Mouse (Mus musculus) ES-Bruce4 (cell line): ENCODE results near the gene Sncb. TPM values are rescaled to one million over a fixed set of nuclear protein-coding genes. Genes with fewer than 3 reads are reported as not detected.
A peak's percentile ranks its signal among the peaks of the same experiment; 100 is the strongest.

Experiments used
- H3K27ac ChIP-seq: 2 replicates; pipeline ENCODE4 v1.5.1; 2012; ENCODE audit warnings: low read length, inconsistent platforms; ENCODE audit not compliant: insufficient read depth
- H3K27me3 ChIP-seq: 2 replicates; pipeline ENCODE4 v1.6.1; 2012; ENCODE audit warnings: mild to moderate bottlenecking, low read length, inconsistent platforms; ENCODE audit not compliant: control insufficient read depth, poor library complexity, insufficient read depth, severe bottlenecking
- H3K36me3 ChIP-seq: 2 replicates; pipeline ENCODE4 v1.6.1; 2012; ENCODE audit warnings: inconsistent platforms, mild to moderate bottlenecking, low read length, moderate library complexity; ENCODE audit not compliant: control insufficient read depth, poor library complexity, insufficient read depth, severe bottlenecking
- H3K4me1 ChIP-seq: one replicate; pipeline ENCODE4 v1.8.1; 2011; ENCODE audit warnings: low read length; ENCODE audit not compliant: control insufficient read depth, insufficient read depth
- H3K4me3 ChIP-seq: 2 replicates; pipeline ENCODE4 v1.5.1; 2011; ENCODE audit warnings: low read depth, mild to moderate bottlenecking, low read length
- H3K9ac ChIP-seq: 2 replicates; pipeline ENCODE4 v1.6.1; 2012; ENCODE audit warnings: low read depth, mild to moderate bottlenecking, inconsistent platforms; ENCODE audit not compliant: poor library complexity, severe bottlenecking
- H3K9me3 ChIP-seq: replicated peaks from 2 replicates; pipeline ENCODE4 v1.6.1; 2012; ENCODE audit warnings: mild to moderate bottlenecking, low read length, inconsistent platforms; ENCODE audit not compliant: control insufficient read depth, poor library complexity, insufficient read depth, severe bottlenecking
- CTCF ChIP-seq: IDR thresholded peaks from one replicate; pipeline ENCODE4 v1.8.1; 2011; ENCODE audit warnings: low read depth, low read length
- EP300 ChIP-seq: IDR thresholded peaks from 2 replicates; pipeline ENCODE4 v1.6.1; 2011; ENCODE audit warnings: low read depth, low read length; ENCODE audit not compliant: insufficient read depth
- POLR2A ChIP-seq: IDR thresholded peaks from one replicate; pipeline ENCODE4 v1.8.1; 2011; ENCODE audit warnings: low read length; ENCODE audit not compliant: insufficient read depth
- polyA plus RNA-seq: library from polyadenylated mRNA; stranded (reverse); fragments of >200 nt; gene quantifications from 2 replicates; pipeline ENCODE4 v1.2.4, GENCODE M21; 2011; ENCODE audit warnings: low read depth; ENCODE audit not compliant: missing spikeins, insufficient read depth, insufficient read length

Gene Sncb
- polyA plus RNA-seq, 1 experiment, result 2.8 TPM

- H3K4me3 ChIP-seq, result no peak within 1 kb of the TSS
- H3K4me1 ChIP-seq, result peaks cover 2% of the 10 kb centered on the region
- TF ChIP-seq EP300, result no peak
- TF ChIP-seq POLR2A, result no peak
- no peak for TF ChIP-seq CTCF
- H3K27me3 ChIP-seq, result no peaks in the 10 kb centered on the region
- no peaks in the 10 kb centered on the region; the same call in 1 of the 2 replicates for H3K9me3 ChIP-seq
- no peaks in the 10 kb centered on the region for H3K36me3 ChIP-seq
- H3K9ac ChIP-seq, result no peak within 1 kb of the TSS
- peak within 1 kb of the TSS; percentile 3; the same call in 1 of the 2 replicates for H3K27ac ChIP-seq
These were observed 17.3 kb upstream of the Sncb start, which contains the start of gene Eif4e1b for GRCm38 (mm10) chr13:54783698-54784097. Eif4e1b (plus strand) TSS chr13:54783998.

DNA sequence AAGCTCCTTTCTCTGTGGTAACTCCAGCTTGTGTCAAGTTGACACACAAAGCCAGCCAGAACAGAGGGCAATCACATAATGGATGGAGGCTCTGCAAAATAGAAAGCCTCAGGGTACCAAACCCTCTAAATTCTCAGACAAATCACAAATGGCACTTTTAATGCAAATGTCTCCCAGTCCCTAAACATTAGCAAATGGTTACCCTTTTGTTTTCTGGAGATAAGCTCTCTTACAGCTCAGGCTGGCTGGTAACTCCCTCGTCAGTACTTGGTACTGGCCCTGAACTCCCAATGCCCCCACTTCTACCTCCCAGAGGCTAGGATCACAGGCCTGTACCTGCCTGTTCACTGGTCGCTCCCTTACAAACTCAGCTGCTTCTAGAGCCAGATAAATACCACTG is 16.8 kb upstream of the Sncb start:
- no peak overlapping the region for H3K4me3 ChIP-seq
- H3K27me3 ChIP-seq, result no peaks in the 10 kb centered on the region
- H3K36me3 ChIP-seq, result no peaks in the 10 kb centered on the region
- no peak overlapping the region; the same call in 1 of the 2 replicates for H3K27ac ChIP-seq
- H3K9ac ChIP-seq, result no peak overlapping the region
- no peaks in the 10 kb centered on the region for H3K4me1 ChIP-seq
- peaks cover 1% of the 10 kb centered on the region; the same call in 1 of the 2 replicates for H3K9me3 ChIP-seq
- peak; percentile 78 for TF ChIP-seq EP300
- TF ChIP-seq POLR2A, result no peak

GRCm38 (mm10) chr13:54781086-54781485 is 14.7 kb upstream of the Sncb start:
- Histone ChIP-seq H3K9me3 (peaks cover 12% of the 10 kb centered on the region), H3K27ac (no peak overlapping the region), H3K36me3 (no peaks in the 10 kb centered on the region), H3K9ac (no peak overlapping the region), H3K4me3 (no peak overlapping the region), H3K27me3 (no peaks in the 10 kb centered on the region), H3K4me1 (no peaks in the 10 kb centered on the region)
- TF ChIP-seq EP300, result no peak
- no peak for TF ChIP-seq CTCF
- TF ChIP-seq POLR2A, result no peak

DNA sequence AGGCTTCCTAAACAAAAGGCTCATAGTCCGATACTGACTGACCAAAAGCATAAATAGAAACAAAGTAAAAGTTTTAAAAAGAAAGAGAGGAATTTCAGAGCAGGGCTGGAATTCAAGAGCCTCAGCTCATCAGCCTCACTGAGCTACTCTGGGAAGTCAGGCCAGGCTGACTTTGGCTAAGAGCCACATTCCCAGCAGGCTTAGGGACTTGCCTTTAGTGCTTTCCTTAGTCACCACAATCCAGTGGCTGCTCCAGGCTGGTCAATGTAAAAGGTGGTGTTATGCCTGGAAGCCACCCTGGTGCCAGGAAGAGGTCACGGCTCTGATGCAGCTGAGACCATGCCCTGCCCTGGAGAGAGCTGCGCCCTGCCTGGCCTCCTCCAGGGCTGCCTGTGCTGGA is 14.2 kb upstream of the Sncb start:
- Histone ChIP-seq H3K9me3 (peaks cover 17% of the 10 kb centered on the region), H3K36me3 (no peaks in the 10 kb centered on the region), H3K4me1 (no peaks in the 10 kb centered on the region), H3K4me3 (no peak overlapping the region), H3K27me3 (no peaks in the 10 kb centered on the region), H3K9ac (no peak overlapping the region), H3K27ac (no peak overlapping the region)
- TF ChIP-seq POLR2A, result no peak
- no peak for TF ChIP-seq CTCF
- TF ChIP-seq EP300, result no peak

DNA sequence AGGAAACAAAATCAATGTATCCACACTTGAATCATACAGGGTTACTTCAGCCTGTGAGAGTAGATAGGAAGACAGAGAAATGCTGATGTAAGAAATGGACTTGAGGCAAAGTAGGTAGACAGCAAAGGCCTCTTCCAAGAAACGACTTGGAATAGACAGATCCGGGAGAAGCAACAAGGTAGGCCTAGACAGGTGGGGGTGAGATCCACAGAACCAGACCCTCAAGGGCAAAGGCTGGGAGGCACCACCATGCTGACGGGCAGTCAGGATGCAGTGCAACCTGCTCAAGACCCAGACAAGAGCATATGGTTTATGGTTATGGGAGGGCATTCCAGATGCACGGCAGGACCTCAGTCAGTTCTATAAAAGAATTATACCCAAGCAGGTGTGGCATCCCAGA is 617 bp upstream of the Sncb start:
- no peak for TF ChIP-seq POLR2A
- no peak for TF ChIP-seq CTCF
- TF ChIP-seq EP300, result no peak
- H3K9me3 ChIP-seq, result peaks cover 20% of the 10 kb centered on the region
- no peak overlapping the region for H3K4me3 ChIP-seq
- no peak overlapping the region for H3K27ac ChIP-seq
- no peaks in the 10 kb centered on the region for H3K4me1 ChIP-seq
- no peaks in the 10 kb centered on the region for H3K36me3 ChIP-seq
- no peaks in the 10 kb centered on the region; the same call in 1 of the 2 replicates for H3K27me3 ChIP-seq
- H3K9ac ChIP-seq, result no peak overlapping the region

- Histone ChIP-seq H3K27me3 (no peaks in the 10 kb centered on the region; the same call in 1 of the 2 replicates), H3K27ac (no peak overlapping the region)
- TF ChIP-seq EP300 (no peak), CTCF (no peak), POLR2A (no peak)
These were observed 859 bp downstream of the Sncb start for GRCm38 (mm10) chr13:54765281-54766191.

More at GRCm38 (mm10) chr13:54765281-54766191, 859 bp downstream of the Sncb start:
- Histone ChIP-seq H3K4me1 (no peaks in the 10 kb centered on the region), H3K4me3 (peak overlapping the region; percentile 69), H3K36me3 (no peaks in the 10 kb centered on the region), H3K9me3 (peaks cover 14% of the 10 kb centered on the region), H3K9ac (peak overlapping the region; percentile 11; the same call in 1 of the 2 replicates)
